Comparison of ENCODE assay signal across 16 mouse cellular contexts in the genomic region with DNA sequence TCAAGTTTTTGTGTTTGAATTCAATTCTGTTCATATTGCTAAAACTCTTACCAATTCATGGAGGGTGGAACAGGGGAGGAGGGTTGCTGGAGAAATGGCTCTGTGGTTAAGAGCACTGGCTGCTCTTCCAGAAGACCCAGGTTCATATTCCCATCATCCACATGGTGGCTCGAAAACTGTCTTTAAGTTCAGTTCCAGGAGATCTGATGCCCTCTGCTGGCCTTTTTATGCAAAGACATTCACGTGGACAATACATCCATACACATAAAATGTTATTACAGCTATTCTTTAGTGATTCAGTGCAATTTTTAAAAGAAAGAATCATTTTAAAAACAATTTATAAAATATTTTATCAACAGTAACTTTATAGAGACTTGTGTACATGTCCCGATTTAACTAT.
DNase-seq lines count a peak whose midpoint lies in the region; ATAC-seq and TF ChIP-seq lines count a peak whose summit lies in the region.
"Had no signal": no experiment of that assay in that cellular context is flagged by ENCODE, and none has a peak within 500 bp of the region (broad histone marks: within the 10 kb centered on the region; RNA-seq: fewer than 3 reads in every experiment).

No protein-coding gene starts in this region.

- H3K27me3 ChIP-seq in kidney, adult 2 months (replicated peaks; ENCODE audit: control insufficient read depth, insufficient read depth, low read length): no peaks in the 10 kb centered on the region
- H3K27me3 ChIP-seq in midbrain, postnatal 0 days (ENCODE audit: insufficient read depth, low read length): no peaks in the 10 kb centered on the region
- H3K27me3 ChIP-seq in midbrain, embryonic 15.5 days (replicated peaks): no peaks in the 10 kb centered on the region
- H3K27me3 ChIP-seq: kidney, embryonic 15.5 days had no signal

- ATAC-seq in midbrain, postnatal 0 days (ENCODE audit: low FRiP score): no peak
- ATAC-seq in midbrain, embryonic 15.5 days (replicated peaks): no peak
- no peak for ATAC-seq in granulocyte monocyte progenitor cell, adult 5-6 weeks (replicated peaks; ENCODE audit: poor library complexity, severe bottlenecking)

- H3K36me3 ChIP-seq in kidney, adult 2 months (ENCODE audit: control insufficient read depth, insufficient read depth, low read length): no peaks in the 10 kb centered on the region
- H3K36me3 ChIP-seq in midbrain, postnatal 0 days (ENCODE audit: insufficient read depth, low read length): no peaks in the 10 kb centered on the region
- H3K36me3 ChIP-seq in midbrain, embryonic 15.5 days (replicated peaks): no peaks in the 10 kb centered on the region
- H3K36me3 ChIP-seq: forebrain, embryonic 10.5 days; kidney, embryonic 15.5 days; midbrain, embryonic 10.5 days had no signal

- no peak overlapping the region for H3K4me3 ChIP-seq in kidney, adult 2 months (ENCODE audit: insufficient read depth, low read depth, low read length)
- no peak overlapping the region for H3K4me3 ChIP-seq in midbrain, postnatal 0 days (ENCODE audit: low read depth, low read length)
- no peak overlapping the region for H3K4me3 ChIP-seq in midbrain, embryonic 15.5 days
- H3K4me3 ChIP-seq: forebrain, embryonic 10.5 days; kidney, embryonic 15.5 days; midbrain, embryonic 10.5 days had no signal

- H3K9ac ChIP-seq in midbrain, postnatal 0 days (replicated peaks; ENCODE audit: low read length, poor library complexity, severe bottlenecking): no peak overlapping the region
- no peak overlapping the region for H3K9ac ChIP-seq in midbrain, embryonic 15.5 days
- H3K9ac ChIP-seq: kidney, embryonic 15.5 days had no signal

- no peaks in the 10 kb centered on the region for H3K4me1 ChIP-seq in kidney, adult 2 months (ENCODE audit: control insufficient read depth, insufficient read depth, low read length)
- no peaks in the 10 kb centered on the region for H3K4me1 ChIP-seq in midbrain, postnatal 0 days (ENCODE audit: insufficient read depth, low read length)
- H3K4me1 ChIP-seq in midbrain, embryonic 15.5 days: no peaks in the 10 kb centered on the region
- H3K4me1 ChIP-seq: forebrain, embryonic 10.5 days; kidney, embryonic 15.5 days; midbrain, embryonic 10.5 days had no signal

- WGBS in kidney, adult 2 months: 85% methylated on average over 3 of the region's 3 CpGs
- 77% methylated on average over 3 of the region's 3 CpGs for WGBS in midbrain, postnatal 0 days
- 79% methylated on average over 3 of the region's 3 CpGs for WGBS in midbrain, embryonic 15.5 days

- no peak overlapping the region for H3K4me2 ChIP-seq in midbrain, postnatal 0 days (ENCODE audit: low read depth, low read length, poor library complexity, severe bottlenecking)
- H3K4me2 ChIP-seq in midbrain, embryonic 15.5 days: no peak overlapping the region
- H3K4me2 ChIP-seq: kidney, embryonic 15.5 days had no signal

- no peak overlapping the region for H3K27ac ChIP-seq in kidney, adult 2 months (ENCODE audit: insufficient read depth, low read depth, low read length)
- no peak overlapping the region for H3K27ac ChIP-seq in midbrain, postnatal 0 days (ENCODE audit: low read depth, low read length)
- H3K27ac ChIP-seq in midbrain, embryonic 15.5 days: no peak overlapping the region
- H3K27ac ChIP-seq: forebrain, embryonic 10.5 days; kidney, embryonic 15.5 days; midbrain, embryonic 10.5 days had no signal

- no peaks in the 10 kb centered on the region for H3K9me3 ChIP-seq in midbrain, postnatal 0 days (ENCODE audit: low read length)
- H3K9me3 ChIP-seq in midbrain, embryonic 15.5 days: no peaks in the 10 kb centered on the region
- H3K9me3 ChIP-seq: kidney, embryonic 15.5 days; midbrain, embryonic 10.5 days had no signal

- DNase-seq in kidney, adult 2 months: no peak
- no peak for DNase-seq in kidney, postnatal 10 days
- DNase-seq in midbrain, postnatal 0 days (ENCODE audit: low spot score): no peak
- DNase-seq in NIH3T3 (ENCODE audit: low read depth): peak; percentile 37
- no peak for DNase-seq in frontal cortex, adult 2 months (ENCODE audit: extremely low spot score in 1 of 2, low spot score in 1 of 2)
- DNase-seq: adrenal gland, adult 2 months; cerebellum, adult 11-12 months; heart, adult 18-20 months; heart, postnatal 36 days; lung, postnatal 14 days; right cerebral cortex, adult 18-20 months had no signal

- TF ChIP-seq POLR2A in kidney, adult 2 months (IDR thresholded peaks at IDR 0.05; ENCODE audit: low read depth, low read length): no peak

- TF ChIP-seq CTCF in kidney, adult 2 months (conservative IDR thresholded peaks at IDR 0.05; ENCODE audit: insufficient read depth, insufficient read length, low read depth, low read length): 0 out of 2 replicates have a peak, but pooled peaks have one; percentile 3
- peak; percentile 15; the same call in 1 of the 2 replicates for TF ChIP-seq CTCF in midbrain, postnatal 0 days (IDR thresholded peaks at IDR 0.05)
